Mouse (Mus musculus) spleen, adult 2 months (tissue): ENCODE data around the gene Prr13.

ENCODE experiments used
- CTCF ChIP-seq: fragments of 200-500 bp; IDR thresholded peaks from 2 replicates; pipeline ENCODE4 v1.5.1; 2011; ENCODE audit warnings: mild to moderate bottlenecking, inconsistent platforms; ENCODE audit not compliant: insufficient read depth, insufficient read length, insufficient replicate concordance; ENCODE audit errors: extremely low read depth
- POLR2A ChIP-seq: fragments of 200-500 bp; IDR thresholded peaks from 2 replicates; pipeline ENCODE4 v1.6.1; 2011; ENCODE audit warnings: low read depth, low read length, inconsistent platforms

DNA sequence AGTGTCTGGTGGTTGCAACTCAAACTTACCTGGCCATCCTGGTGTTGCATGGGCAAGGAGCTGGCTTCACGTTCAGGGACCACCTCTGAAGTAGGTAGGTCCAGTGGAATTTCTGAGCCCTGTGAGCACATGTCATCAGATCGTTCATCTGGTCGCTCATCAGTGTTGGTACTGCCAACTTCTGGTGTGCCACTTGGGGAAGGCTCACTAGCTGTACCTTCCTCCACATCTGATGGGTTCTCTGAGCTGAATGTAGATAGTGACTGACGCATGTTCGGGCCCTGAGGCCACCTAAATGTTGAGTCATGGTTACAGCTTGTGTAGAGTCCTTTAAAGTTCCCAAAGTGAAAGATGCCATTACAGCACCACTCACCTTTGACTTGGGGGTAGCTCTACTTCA is 41.7 kb downstream of the Prr13 start:
- no peak for TF ChIP-seq CTCF
- TF ChIP-seq POLR2A = no peak
